Mouse (Mus musculus): Measurements from ENCODE around the gene Cgnl1. TPM values are rescaled to one million over a fixed set of nuclear protein-coding genes. Genes with fewer than 3 reads are reported as not detected.
A peak's percentile ranks its signal among the peaks of the same experiment; 100 is the strongest.

The Cgnl1 gene
- polyA plus RNA-seq, 1 experiment from 2014 or later: 2.2 TPM

DNA sequence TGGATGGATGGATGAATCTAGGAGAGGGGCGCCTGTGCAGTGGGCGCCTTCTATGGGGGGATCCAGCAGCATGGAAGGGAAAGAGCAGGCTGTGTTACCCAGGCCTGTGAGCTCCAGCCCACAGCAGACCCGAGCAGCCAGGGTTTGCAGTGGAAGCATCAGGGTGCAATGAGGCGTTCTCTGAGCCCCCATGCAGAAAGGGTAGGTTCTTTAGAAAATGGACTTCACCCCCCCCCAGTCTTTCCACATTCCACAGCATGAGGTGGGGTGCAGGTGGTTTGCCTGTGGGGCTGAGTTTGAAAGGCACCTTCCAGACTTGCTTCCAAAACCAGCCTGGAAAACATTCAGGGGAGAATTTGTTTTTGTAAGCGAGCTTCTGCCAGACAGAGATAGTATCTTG lies 40.0 kb upstream of the Cgnl1 start:
- Histone ChIP-seq H3K27ac (ENCODE audit: low read depth) (no peak overlapping the region), H3K4me2 (ENCODE audit: low read depth, low read length) (no peak overlapping the region), H3K4me1 (ENCODE audit: insufficient read depth) (no peaks in the 10 kb centered on the region), H3K36me3 (replicated peaks; ENCODE audit: insufficient read depth, low read length) (no peaks in the 10 kb centered on the region), H3K9me3 (ENCODE audit: low read length) (no peaks in the 10 kb centered on the region), H3K4me3 (ENCODE audit: low read depth, low read length) (no peak overlapping the region), H3K9ac (replicated peaks) (no peak overlapping the region), H3K27me3 (ENCODE audit: insufficient read depth, low read length) (no peaks in the 10 kb centered on the region)
- no peak for TF ChIP-seq EP300 (IDR thresholded peaks at IDR 0.05; ENCODE audit: low read depth)
- no peak for TF ChIP-seq CTCF (IDR thresholded peaks at IDR 0.05; ENCODE audit: low read depth)
- no peak for ATAC-seq
- no peak for DNase-seq
- WGBS (ENCODE audit: insufficient replicate concordance): 73% methylated on average over 5 of the region's 5 CpGs

DNA sequence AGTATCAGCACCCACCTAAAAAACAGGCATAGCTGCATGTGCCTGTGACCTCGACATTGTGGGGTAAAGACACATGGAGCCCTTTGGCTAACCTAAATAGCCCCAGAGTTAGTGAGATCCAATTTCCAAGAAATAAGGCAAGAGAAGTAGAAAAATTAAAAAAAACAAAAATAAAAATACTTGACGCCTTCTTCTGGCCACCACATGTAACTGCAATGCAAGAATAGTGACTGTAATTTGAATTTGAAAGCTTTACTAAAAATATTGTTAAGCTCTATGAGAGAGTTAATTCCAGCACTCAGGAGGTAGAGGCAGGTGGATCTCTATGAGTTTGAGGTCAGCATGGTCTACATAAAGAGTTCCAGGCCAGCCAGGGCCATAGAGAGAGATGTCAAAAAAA lies 39.3 kb upstream of the Cgnl1 start:
- no peak overlapping the region for H3K4me2 ChIP-seq (ENCODE audit: low read depth, low read length)
- no peak for ATAC-seq
- no peaks in the 10 kb centered on the region for H3K9me3 ChIP-seq (ENCODE audit: low read length)
- no peak for TF ChIP-seq CTCF (IDR thresholded peaks at IDR 0.05; ENCODE audit: low read depth)
- no peaks in the 10 kb centered on the region for H3K36me3 ChIP-seq (replicated peaks; ENCODE audit: insufficient read depth, low read length)
- DNase-seq: no peak
- H3K27ac ChIP-seq (ENCODE audit: low read depth): no peak overlapping the region
- H3K27me3 ChIP-seq (ENCODE audit: insufficient read depth, low read length): no peaks in the 10 kb centered on the region
- H3K4me1 ChIP-seq (ENCODE audit: insufficient read depth): no peaks in the 10 kb centered on the region
- H3K4me3 ChIP-seq (ENCODE audit: low read depth, low read length): no peak overlapping the region
- H3K9ac ChIP-seq (replicated peaks): no peak overlapping the region
- WGBS (ENCODE audit: insufficient replicate concordance): 69% methylated on average over 2 of the region's 2 CpGs

GRCm38 (mm10) chr9:71808640-71809254 lies 37.3 kb upstream of the Cgnl1 start:
- H3K9ac ChIP-seq (replicated peaks): no peak overlapping the region
- peak overlapping the region; percentile 48 for H3K4me2 ChIP-seq (ENCODE audit: low read depth, low read length)
- H3K27me3 ChIP-seq (ENCODE audit: insufficient read depth, low read length): no peaks in the 10 kb centered on the region
- no peaks in the 10 kb centered on the region for H3K9me3 ChIP-seq (ENCODE audit: low read length)
- H3K36me3 ChIP-seq (replicated peaks; ENCODE audit: insufficient read depth, low read length): no peaks in the 10 kb centered on the region
- TF ChIP-seq CTCF (IDR thresholded peaks at IDR 0.05; ENCODE audit: low read depth) (peak; percentile 59), EP300 (IDR thresholded peaks at IDR 0.05; ENCODE audit: low read depth) (no peak)
- 41% methylated on average over 11 of the region's 11 CpGs for WGBS (ENCODE audit: insufficient replicate concordance)
- no peaks in the 10 kb centered on the region for H3K4me1 ChIP-seq (ENCODE audit: insufficient read depth)
- DNase-seq (no peak), ATAC-seq (no peak)
- no peak overlapping the region for H3K4me3 ChIP-seq (ENCODE audit: low read depth, low read length)
- H3K27ac ChIP-seq (ENCODE audit: low read depth): no peak overlapping the region

DNA sequence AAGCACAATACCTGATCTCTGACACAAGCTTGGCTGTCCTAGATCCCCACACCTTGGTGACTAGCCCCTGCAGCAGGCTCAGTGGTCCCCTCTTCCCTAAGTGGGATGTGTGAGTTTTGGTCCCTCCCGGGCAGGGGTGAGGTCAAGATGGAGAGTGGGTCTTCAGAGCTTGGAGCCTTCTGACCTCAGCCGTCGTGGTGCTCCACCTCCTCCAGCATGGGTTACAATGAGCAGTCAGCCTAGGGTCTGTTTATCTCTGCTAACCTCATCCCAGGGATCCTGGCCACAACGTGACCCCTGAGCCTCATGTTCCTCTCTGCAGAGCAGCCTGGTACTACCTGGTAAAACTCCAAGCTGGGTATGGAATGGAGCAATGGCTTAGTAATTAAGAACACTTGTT lies 36.4 kb upstream of the Cgnl1 start:
- Histone ChIP-seq H3K27me3 (ENCODE audit: insufficient read depth, low read length) (no peaks in the 10 kb centered on the region), H3K36me3 (replicated peaks; ENCODE audit: insufficient read depth, low read length) (no peaks in the 10 kb centered on the region), H3K4me3 (ENCODE audit: low read depth, low read length) (no peak overlapping the region), H3K4me2 (ENCODE audit: low read depth, low read length) (no peak overlapping the region), H3K9me3 (ENCODE audit: low read length) (no peaks in the 10 kb centered on the region), H3K27ac (ENCODE audit: low read depth) (no peak overlapping the region), H3K9ac (replicated peaks) (no peak overlapping the region), H3K4me1 (ENCODE audit: insufficient read depth) (no peaks in the 10 kb centered on the region)
- TF ChIP-seq EP300 (IDR thresholded peaks at IDR 0.05; ENCODE audit: low read depth) (no peak), CTCF (IDR thresholded peaks at IDR 0.05; ENCODE audit: low read depth) (no peak)
- ATAC-seq (no peak), DNase-seq (no peak)
- 52% methylated on average over 4 of the region's 4 CpGs for WGBS (ENCODE audit: insufficient replicate concordance)

- Histone ChIP-seq H3K27me3 (ENCODE audit: insufficient read depth, low read length) (no peaks in the 10 kb centered on the region), H3K4me3 (ENCODE audit: low read depth, low read length) (no peak overlapping the region), H3K4me2 (ENCODE audit: low read depth, low read length) (no peak overlapping the region), H3K4me1 (ENCODE audit: insufficient read depth) (no peaks in the 10 kb centered on the region), H3K36me3 (replicated peaks; ENCODE audit: insufficient read depth, low read length) (no peaks in the 10 kb centered on the region), H3K9ac (replicated peaks) (no peak overlapping the region), H3K9me3 (ENCODE audit: low read length) (no peaks in the 10 kb centered on the region), H3K27ac (ENCODE audit: low read depth) (no peak overlapping the region)
- TF ChIP-seq CTCF (IDR thresholded peaks at IDR 0.05; ENCODE audit: low read depth) (peak; percentile 93), EP300 (IDR thresholded peaks at IDR 0.05; ENCODE audit: low read depth) (no peak)
- DNase-seq (peak; percentile 77), ATAC-seq (peak; percentile 27; the same call in 1 of the 2 replicates)
- WGBS (ENCODE audit: insufficient replicate concordance): 6% methylated on average over 2 of the region's 2 CpGs
Observed at GRCm38 (mm10) chr9:71806422-71806805, 35.0 kb upstream of the Cgnl1 start.

DNA sequence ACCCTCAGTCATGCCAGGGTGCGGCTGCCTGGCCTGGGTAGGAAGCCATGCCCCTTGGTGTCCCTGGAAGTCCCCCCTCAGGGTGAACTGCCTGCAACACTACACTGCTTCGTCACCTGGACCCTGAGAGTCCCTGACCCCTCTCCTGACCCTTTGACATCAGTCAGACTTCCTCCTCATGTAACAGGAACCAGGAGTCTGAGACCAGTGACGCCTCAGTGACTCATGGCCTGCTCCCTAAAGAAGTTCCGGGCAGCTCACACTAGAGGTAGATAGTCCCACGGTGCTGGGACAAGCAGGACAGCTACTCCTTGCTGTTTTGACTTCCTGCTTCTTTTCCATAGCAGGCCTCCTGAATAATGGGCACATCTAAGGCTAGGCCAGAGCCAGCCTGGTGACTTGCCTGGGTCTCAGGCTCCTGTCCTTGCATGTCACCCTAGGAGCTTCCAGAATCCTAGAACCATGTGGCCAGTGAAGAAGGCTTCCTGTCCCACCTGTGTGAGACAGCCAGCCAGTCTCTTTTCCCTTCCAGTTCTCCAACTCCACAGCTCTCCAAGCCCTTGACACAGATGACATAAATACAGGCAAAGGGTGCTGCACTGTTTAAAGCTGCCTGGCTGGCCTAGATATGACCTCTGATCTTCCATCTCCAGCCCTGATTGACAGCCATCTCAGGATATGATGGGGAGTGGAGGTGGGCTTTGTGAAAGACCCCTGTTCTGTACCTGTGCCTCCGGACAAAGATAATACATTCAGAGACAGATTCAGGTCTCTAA lies 34.4 kb upstream of the Cgnl1 start:
- WGBS (ENCODE audit: insufficient replicate concordance): 54% methylated on average over 6 of the region's 6 CpGs
- Histone ChIP-seq H3K9ac (replicated peaks) (no peak overlapping the region), H3K4me3 (ENCODE audit: low read depth, low read length) (no peak overlapping the region), H3K4me1 (ENCODE audit: insufficient read depth) (no peaks in the 10 kb centered on the region), H3K9me3 (ENCODE audit: low read length) (no peaks in the 10 kb centered on the region), H3K27ac (ENCODE audit: low read depth) (no peak overlapping the region), H3K36me3 (replicated peaks; ENCODE audit: insufficient read depth, low read length) (no peaks in the 10 kb centered on the region), H3K27me3 (ENCODE audit: insufficient read depth, low read length) (no peaks in the 10 kb centered on the region), H3K4me2 (ENCODE audit: low read depth, low read length) (no peak overlapping the region)
- TF ChIP-seq CTCF (IDR thresholded peaks at IDR 0.05; ENCODE audit: low read depth) (no peak), EP300 (IDR thresholded peaks at IDR 0.05; ENCODE audit: low read depth) (no peak)
- no peak for ATAC-seq
- DNase-seq: no peak

All from liver, postnatal 0 days (tissue).